Mouse (Mus musculus) forebrain, embryonic 12.5 days (tissue): ENCODE measurements around the gene Bcl2l1. TPM values are rescaled to one million over a fixed set of nuclear protein-coding genes. Genes with fewer than 3 reads are reported as not detected.

Experiments
- ATAC-seq: fragments of 200-750 bp; cut with Nextera tagmentation; 2 replicates; pipeline ENCODE4 v1.8.0; 2017; ENCODE audit warnings: moderate TSS enrichment; ENCODE audit not compliant: low FRiP score
- H3K27ac ChIP-seq: fragments of 300-500 bp; sonication (generic); 2 replicates; pipeline ENCODE4 v1.5.1; 2016; ENCODE audit warnings: mild to moderate bottlenecking
- H3K27me3 ChIP-seq: fragments of 300-500 bp; sonication (generic); 2 replicates; pipeline ENCODE4 v1.6.1; 2016; ENCODE audit warnings: mild to moderate bottlenecking
- H3K36me3 ChIP-seq: fragments of 300-500 bp; sonication (generic); replicated peaks from 2 replicates; pipeline ENCODE4 v1.6.1; 2016; ENCODE audit warnings: mild to moderate bottlenecking
- H3K4me1 ChIP-seq: fragments of 300-500 bp; sonication (generic); 2 replicates; pipeline ENCODE4 v1.6.1; 2016
- H3K4me2 ChIP-seq: fragments of 300-500 bp; sonication (generic); 2 replicates; pipeline ENCODE4 v1.6.1; 2016; ENCODE audit warnings: mild to moderate bottlenecking, moderate library complexity
- H3K4me3 ChIP-seq: fragments of 300-500 bp; sonication (generic); replicated peaks from 2 replicates; pipeline ENCODE4 v1.5.1; 2016; ENCODE audit warnings: mild to moderate bottlenecking
- H3K9ac ChIP-seq: fragments of 300-500 bp; sonication (generic); 2 replicates; pipeline ENCODE4 v1.6.1; 2016; ENCODE audit warnings: mild to moderate bottlenecking
- H3K9me3 ChIP-seq: fragments of 300-500 bp; sonication (generic); 2 replicates; pipeline ENCODE4 v1.6.1; 2016
- WGBS: fragments of 180-500 bp; shearing (Covaris S2); methylation state at CpG from one replicate; pipeline ENCODE4 v1.1.7; 2016; 5-methylcytosine and 5-hydroxymethylcytosine counted together
- microRNA-seq: library from miRNA; unstranded; fragments of <30 nt; microRNA quantifications from one replicate; pipeline ENCODE4, GENCODE M21; 2017
- polyA plus RNA-seq: library from polyadenylated mRNA; unstranded; fragments of >200 nt; fragmentation: Nextera tagmentation; extraction: Ambion mirVana; gene quantifications from 2 replicates; pipeline ENCODE4 v1.2.1, GENCODE M21; 2016

Gene Bcl2l1
- polyA plus RNA-seq, 1 experiment from 2014 or later: 159 TPM

DNA sequence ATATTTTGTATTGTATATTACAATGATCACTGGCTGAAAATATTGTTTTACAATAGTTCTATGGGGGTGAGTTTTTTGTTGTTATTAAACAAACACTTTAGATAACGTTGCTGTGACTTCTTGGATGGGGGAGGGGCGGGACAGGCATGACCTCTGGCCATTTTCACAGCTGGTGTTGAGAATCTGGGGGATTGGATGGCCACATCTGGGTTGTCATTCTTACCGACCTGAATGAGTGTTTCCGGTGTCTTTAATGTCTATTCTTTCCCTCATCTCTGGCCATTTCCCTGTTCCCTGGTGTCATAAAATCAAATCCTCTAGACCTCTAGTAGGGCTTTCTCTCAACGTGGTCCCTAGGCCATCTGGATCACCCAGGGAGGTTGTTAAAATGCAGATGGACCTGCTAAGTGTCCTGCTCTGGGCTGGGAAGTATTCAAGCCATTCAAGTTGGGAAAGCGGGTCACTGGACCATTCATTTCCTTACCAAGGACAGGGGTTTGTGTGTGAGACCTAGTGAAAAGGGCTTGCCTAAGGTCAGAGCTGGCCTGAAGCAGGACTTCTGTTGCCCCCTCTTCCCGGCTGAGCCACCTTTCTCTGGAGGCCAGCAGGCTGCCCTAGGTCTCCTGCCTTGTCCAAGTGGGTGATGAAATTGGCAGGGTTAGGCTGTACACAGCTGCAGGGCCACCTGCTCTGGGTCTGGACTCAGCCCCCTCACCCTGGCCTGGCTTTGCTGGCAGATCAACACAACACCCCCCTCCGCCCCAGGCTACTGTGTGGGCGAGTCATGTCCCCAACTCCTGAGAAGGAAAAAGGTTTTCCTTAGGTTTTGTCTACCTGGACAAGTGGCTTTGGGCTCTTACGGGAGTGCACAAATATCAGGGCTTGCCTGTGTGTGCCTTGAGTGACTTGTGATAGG, 94.0 kb downstream of the Bcl2l1 start:
- Histone ChIP-seq H3K4me2 (peak overlapping the region; percentile 77), H3K4me3 (peak overlapping the region; percentile 52), H3K27ac (peak overlapping the region; percentile 54), H3K36me3 (no peaks in the 10 kb centered on the region), H3K9me3 (no peaks in the 10 kb centered on the region), H3K4me1 (peaks cover 67% of the 10 kb centered on the region), H3K9ac (peak overlapping the region; percentile 78), H3K27me3 (peaks cover 27% of the 10 kb centered on the region)
- no peak for ATAC-seq
- WGBS: 24% methylated on average over 10 of the region's 10 CpGs

DNA sequence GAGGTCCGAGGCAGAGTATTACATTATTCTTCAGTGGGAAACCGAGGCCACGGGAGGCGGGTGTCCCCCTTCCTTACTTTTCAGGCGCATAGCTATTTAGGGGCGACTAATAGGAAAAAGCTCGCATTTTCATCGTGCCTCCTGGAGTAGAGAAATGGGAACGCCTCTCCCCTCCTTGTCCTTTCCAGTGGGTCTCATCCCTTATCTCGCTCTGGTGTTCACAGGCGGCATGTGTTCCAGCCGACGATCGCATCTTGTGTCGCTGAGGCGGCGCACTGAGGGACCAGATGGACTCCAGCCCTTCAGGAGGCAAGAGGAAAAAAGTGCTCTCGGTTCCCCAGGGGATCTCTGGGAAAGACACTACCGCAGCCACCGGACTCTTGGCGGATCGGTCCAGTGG, 94.8 kb downstream of the Bcl2l1 start:
- under 1% methylated on average over 22 of the region's 22 CpGs for WGBS
- Histone ChIP-seq H3K4me2 (peak overlapping the region; percentile 77), H3K9ac (peak overlapping the region; percentile 78), H3K36me3 (no peaks in the 10 kb centered on the region), H3K4me1 (peaks cover 62% of the 10 kb centered on the region), H3K27me3 (peaks cover 27% of the 10 kb centered on the region), H3K9me3 (no peaks in the 10 kb centered on the region), H3K27ac (peak overlapping the region; percentile 85), H3K4me3 (peak overlapping the region; percentile 52)
- ATAC-seq: no peak

DNA sequence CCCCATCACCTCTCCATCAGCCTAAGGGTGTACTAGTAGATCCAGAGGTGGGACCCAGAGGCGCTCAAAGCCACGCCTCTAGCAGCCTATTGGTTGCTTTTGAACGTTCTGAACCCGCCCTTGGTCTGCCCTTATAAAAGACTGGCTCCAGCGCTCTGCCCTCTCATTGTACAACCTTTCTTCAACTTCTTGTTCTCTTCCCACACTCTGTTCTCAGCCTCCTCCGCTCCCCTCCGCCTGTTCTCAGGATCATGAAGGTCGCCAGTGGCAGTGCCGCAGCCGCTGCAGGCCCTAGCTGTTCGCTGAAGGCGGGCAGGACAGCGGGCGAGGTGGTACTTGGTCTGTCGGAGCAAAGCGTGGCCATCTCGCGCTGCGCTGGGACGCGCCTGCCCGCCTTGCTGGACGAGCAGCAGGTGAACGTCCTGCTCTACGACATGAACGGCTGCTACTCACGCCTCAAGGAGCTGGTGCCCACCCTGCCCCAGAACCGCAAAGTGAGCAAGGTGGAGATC, 95.4 kb downstream of the Bcl2l1 start, which contains the start of gene Id1:
TSS of gene Id1 (plus strand) at position 162 of the 512 bp plus-strand sequence.
- peaks cover 56% of the 10 kb centered on the region for H3K4me1 ChIP-seq
- H3K4me3 ChIP-seq: peak within 1 kb of the TSS; percentile 52
- H3K27me3 ChIP-seq: peaks cover 27% of the 10 kb centered on the region
- no peaks in the 10 kb centered on the region for H3K9me3 ChIP-seq
- under 1% methylated on average over 28 of the region's 28 CpGs for WGBS
- H3K36me3 ChIP-seq: no peaks in the 10 kb centered on the region
- H3K4me2 ChIP-seq: peak within 1 kb of the TSS; percentile 77
- ATAC-seq: peak; percentile 71
- H3K27ac ChIP-seq: peak within 1 kb of the TSS; percentile 85
- H3K9ac ChIP-seq: peak within 1 kb of the TSS; percentile 78

DNA sequence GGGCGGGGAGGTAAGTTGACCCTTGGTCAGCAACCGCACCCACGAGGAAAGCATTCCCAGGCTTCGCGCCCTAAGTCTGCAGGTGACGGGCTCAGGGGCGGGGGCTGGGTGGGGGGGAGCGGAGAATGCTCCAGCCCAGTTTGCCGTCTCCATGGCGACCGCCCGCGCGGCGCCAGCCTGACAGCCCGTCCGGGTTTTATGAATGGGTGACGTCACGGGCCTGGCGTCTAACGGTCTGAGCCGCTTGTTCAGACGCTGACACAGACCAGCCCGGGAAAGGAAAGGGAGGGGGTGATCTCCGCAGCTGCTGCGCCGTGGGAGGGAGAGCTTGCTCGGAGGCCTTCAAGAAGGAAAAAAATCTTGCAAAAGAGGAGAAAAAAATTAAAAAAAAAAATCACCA, 96.5 kb downstream of the Bcl2l1 start:
- H3K9ac ChIP-seq: 0 out of 2 replicates have a peak overlapping the region, but pooled peaks have one; percentile 36
- ATAC-seq: peak; percentile 93
- peak overlapping the region; percentile 77 for H3K4me2 ChIP-seq
- no peaks in the 10 kb centered on the region for H3K9me3 ChIP-seq
- peaks cover 23% of the 10 kb centered on the region for H3K27me3 ChIP-seq
- under 1% methylated on average over 28 of the region's 28 CpGs for WGBS
- peak overlapping the region; percentile 85 for H3K27ac ChIP-seq
- peak overlapping the region; percentile 32 for H3K4me3 ChIP-seq
- peaks cover 57% of the 10 kb centered on the region for H3K4me1 ChIP-seq
- H3K36me3 ChIP-seq: no peaks in the 10 kb centered on the region

DNA sequence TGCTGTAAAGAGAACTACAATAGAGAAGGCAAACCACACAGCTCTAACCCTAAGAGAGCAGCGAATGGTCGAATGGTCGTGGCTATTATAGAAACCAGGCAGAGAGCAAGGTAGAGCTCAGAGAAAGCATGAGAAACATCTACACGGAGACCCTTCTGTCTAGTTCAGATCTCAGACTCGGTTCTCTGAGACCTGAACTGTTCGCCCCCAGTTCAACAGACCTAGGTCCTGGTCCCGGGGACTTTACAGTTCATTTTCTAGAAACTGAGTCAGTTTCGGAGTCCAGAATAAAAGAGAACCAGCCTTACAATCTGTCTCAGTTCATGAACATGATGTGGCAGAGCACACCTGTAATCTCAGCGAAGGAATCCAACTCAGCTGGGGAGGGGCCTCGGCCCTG, 97.0 kb downstream of the Bcl2l1 start:
- H3K9ac ChIP-seq: 0 out of 2 replicates have a peak overlapping the region, but pooled peaks have one; percentile 36
- ATAC-seq: no peak
- no peaks in the 10 kb centered on the region for H3K36me3 ChIP-seq
- 17% methylated on average over 10 of the region's 10 CpGs for WGBS
- H3K4me3 ChIP-seq: peak overlapping the region; percentile 32
- H3K9me3 ChIP-seq: no peaks in the 10 kb centered on the region
- H3K27me3 ChIP-seq: peaks cover 21% of the 10 kb centered on the region
- peak overlapping the region; percentile 77 for H3K4me2 ChIP-seq
- peaks cover 57% of the 10 kb centered on the region for H3K4me1 ChIP-seq
- peak overlapping the region; percentile 32; the same call in 1 of the 2 replicates for H3K27ac ChIP-seq

DNA sequence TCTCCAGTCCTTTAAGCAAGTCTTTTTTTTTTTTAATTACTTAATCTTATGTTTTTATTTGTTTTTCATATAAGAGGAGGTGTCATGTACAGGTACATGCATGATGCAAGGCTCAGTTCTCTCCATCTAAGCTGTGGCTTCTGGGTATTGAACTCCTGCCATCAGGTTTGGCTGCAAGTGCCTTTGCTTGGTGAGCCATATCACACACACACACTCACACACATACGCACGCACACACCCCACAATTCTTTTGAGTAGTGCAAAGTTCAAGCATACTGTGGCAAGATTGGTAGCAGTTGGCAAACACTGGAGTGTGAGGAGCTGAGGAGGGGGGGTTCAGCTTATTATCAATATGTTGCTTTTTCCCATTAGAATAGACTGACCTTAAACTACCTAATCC, 98.3 kb downstream of the Bcl2l1 start:
- H3K4me3 ChIP-seq: no peak overlapping the region
- no peak overlapping the region for H3K4me2 ChIP-seq
- H3K9ac ChIP-seq: no peak overlapping the region
- no peaks in the 10 kb centered on the region for H3K9me3 ChIP-seq
- no peak for ATAC-seq
- 83% methylated on average over 2 of the region's 2 CpGs for WGBS
- H3K4me1 ChIP-seq: peaks cover 51% of the 10 kb centered on the region
- peaks cover 9% of the 10 kb centered on the region for H3K27me3 ChIP-seq
- no peak overlapping the region for H3K27ac ChIP-seq
- no peaks in the 10 kb centered on the region for H3K36me3 ChIP-seq

Small RNA genes lying within 50 kb of the gene (microRNA-seq; reads per million reads assigned to microRNA genes)
- gene Gm23802: not detected
- 4.1 reads per million, percentile 14 among the genes with 10 or more reads in this experiment for gene Mir5622

Other genes starting within 250 kb of the Bcl2l1 start
- gene Defb45, start 232.3 kb downstream of the Bcl2l1 start, polyA plus RNA-seq: not detected in 2 replicates
- gene Defb36, start 227.4 kb downstream of the Bcl2l1 start, polyA plus RNA-seq: not detected in 2 replicates
- gene Defb25, start 208.7 kb downstream of the Bcl2l1 start, polyA plus RNA-seq: not detected in 2 replicates
- gene Rem1, start 204.8 kb downstream of the Bcl2l1 start, polyA plus RNA-seq: 0.26 and 0.38 TPM in 2 replicates
- gene H13, start 162.3 kb downstream of the Bcl2l1 start, polyA plus RNA-seq: 128 and 131 TPM in 2 replicates
- 39.5 and 41.2 TPM in 2 replicates for gene Mcts2, start 144.7 kb downstream of the Bcl2l1 start, polyA plus RNA-seq
- gene Id1, start 95.5 kb downstream of the Bcl2l1 start, polyA plus RNA-seq: 37.9 and 48.5 TPM in 2 replicates
- gene Cox4i2, start 77.6 kb downstream of the Bcl2l1 start, polyA plus RNA-seq: 3.1 and 3.6 TPM in 2 replicates
- 133 and 156 TPM in 2 replicates for gene Tpx2, start 16.2 kb upstream of the Bcl2l1 start, polyA plus RNA-seq
- gene Mylk2, start 79.6 kb upstream of the Bcl2l1 start, polyA plus RNA-seq: not detected in 2 replicates
- gene Foxs1, start 101.5 kb upstream of the Bcl2l1 start, polyA plus RNA-seq: 1.6 and 1.8 TPM in 2 replicates
- gene Dusp15, start 120.0 kb upstream of the Bcl2l1 start, polyA plus RNA-seq: 0.91 and 1.5 TPM in 2 replicates
- 1.2 TPM in 2 replicates for gene Ttll9, start 130.8 kb upstream of the Bcl2l1 start, polyA plus RNA-seq
- 109 and 119 TPM in 2 replicates for gene Pdrg1, start 183.7 kb upstream of the Bcl2l1 start, polyA plus RNA-seq
- gene Xkr7, start 200.1 kb upstream of the Bcl2l1 start, polyA plus RNA-seq: 0.95 and 1.2 TPM in 2 replicates
- gene Ccm2l, start 234.2 kb upstream of the Bcl2l1 start, polyA plus RNA-seq: 1.4 and 1.7 TPM in 2 replicates